Mouse (Mus musculus) urinary bladder, postnatal 14 days (tissue): ENCODE results near the gene Cox5a.
A peak's percentile ranks its signal among the peaks of the same experiment; 100 is the strongest.

ENCODE experiments used
- DNase-seq: peaks from one replicate; pipeline ENCODE4 v3.0.0; 2021; ENCODE audit warnings: low spot score

Cox5a gene

GRCm38 (mm10) chr9:57521056-57521911, at the start of gene Cox5a:
TSS of gene Cox5a (plus strand) at chr9:57521274.
- peak; percentile 94 for DNase-seq

- peak; percentile 85 for DNase-seq
Observed at GRCm38 (mm10) chr9:57485774-57486173, 35.3 kb upstream of the Cox5a start.

DNA sequence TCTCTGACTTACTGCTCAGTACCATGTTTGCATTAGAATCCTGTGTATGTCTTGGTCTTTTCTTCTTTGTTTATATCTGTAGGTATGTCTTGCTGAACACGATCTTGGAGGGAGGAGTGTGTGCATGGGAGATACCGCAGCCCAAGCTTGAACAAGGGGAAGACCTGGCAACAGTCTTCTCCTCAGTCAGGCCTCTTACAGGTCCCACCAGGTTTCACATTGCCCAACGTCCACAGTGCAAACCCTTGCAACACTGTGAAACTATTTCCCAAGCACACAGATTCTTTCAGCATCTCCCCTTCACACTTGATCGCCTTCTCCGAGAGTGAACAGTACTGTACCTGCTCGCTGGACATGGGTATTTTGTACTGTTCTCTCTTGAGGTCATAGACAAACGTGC, 33.3 kb upstream of the Cox5a start:
- DNase-seq: no peak

GRCm38 (mm10) chr9:57493532-57493931, 27.5 kb upstream of the Cox5a start:
- no peak for DNase-seq

GRCm38 (mm10) chr9:57494970-57495369, 26.1 kb upstream of the Cox5a start:
- DNase-seq: no peak

- no peak for DNase-seq
Observed at GRCm38 (mm10) chr9:57497236-57497635, 23.8 kb upstream of the Cox5a start.

DNA sequence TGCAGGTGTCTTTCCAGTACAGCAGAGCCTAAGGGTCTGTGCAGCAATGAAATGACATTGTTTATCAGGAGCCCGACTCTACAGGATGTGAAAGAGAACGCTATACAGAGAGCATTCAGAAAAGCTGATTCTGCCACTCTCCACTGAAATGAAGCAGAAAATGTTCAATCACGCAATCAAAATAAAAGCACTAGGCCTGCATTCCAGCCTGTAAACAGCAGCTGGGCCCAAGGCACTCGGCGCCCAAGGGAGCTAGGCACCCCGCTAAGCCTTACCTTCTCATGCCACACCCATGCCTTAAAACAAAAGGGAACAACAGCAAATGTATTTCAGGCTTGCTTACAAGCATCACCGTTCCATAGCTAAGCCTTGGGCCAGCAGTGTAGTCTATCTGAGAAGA, 22.5 kb upstream of the Cox5a start:
- DNase-seq: no peak

DNA sequence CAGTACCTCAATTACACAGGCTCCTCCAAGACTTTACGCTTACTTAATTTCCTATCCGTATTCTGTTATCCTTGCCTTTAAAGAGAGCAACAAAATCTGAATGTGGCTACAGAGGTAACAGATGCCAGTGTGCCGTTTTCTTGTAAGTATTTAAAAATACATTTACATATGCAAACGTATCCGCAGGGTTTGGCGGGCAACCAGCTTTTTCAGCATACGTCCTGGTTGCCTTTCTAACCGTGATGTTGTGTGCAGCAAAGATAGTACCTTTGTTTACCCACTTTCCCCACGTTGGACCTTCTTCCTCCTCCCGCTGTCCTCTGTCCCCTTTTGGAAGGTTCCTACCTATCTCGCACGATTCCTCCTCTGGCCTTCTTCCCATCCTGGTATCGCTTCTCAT, 19.6 kb upstream of the Cox5a start:
- no peak for DNase-seq

- DNase-seq: no peak
Observed at GRCm38 (mm10) chr9:57501861-57502260, 19.2 kb upstream of the Cox5a start.

DNA sequence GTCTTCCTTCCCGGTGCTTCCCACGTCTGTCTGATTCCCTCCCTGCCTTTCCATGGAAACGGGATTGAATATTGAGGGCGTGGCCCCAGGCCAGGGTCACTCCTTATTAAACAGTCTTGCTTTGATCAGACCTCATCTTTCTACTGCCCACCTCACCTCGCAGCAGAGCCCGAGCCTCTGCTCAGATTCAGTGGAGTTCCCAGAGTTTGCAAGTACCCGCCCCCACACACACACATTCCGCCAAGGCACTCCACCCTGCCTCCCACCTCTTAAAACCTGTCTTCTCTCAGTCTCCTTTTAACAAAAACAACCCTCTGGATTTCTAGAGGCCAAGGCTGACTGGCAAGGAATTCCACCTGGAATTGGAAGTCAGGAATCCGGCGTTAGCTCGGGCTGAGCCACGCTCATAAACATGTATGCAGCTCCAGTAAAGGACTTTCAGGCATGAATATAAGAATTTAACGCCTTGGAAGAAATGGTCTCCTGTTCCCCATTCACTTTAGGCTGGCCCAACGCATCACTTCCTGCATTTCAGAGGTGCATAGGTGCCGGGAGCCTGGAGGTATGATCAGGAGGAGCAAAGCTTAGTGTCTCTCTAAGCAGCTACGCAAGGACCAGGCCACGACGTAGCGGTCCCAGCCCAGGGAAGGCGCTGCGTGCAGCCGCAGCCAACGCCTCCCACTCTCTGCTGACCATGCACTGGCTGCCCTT, 18.0 kb upstream of the Cox5a start:
- peak; percentile 18 for DNase-seq

GRCm38 (mm10) chr9:57503622-57504380, 17.3 kb upstream of the Cox5a start, which contains the start of gene Rpp25:
TSS of gene Rpp25 (plus strand) at chr9:57504026.
- DNase-seq: peak; percentile 75

GRCm38 (mm10) chr9:57504381-57504700, 16.7 kb upstream of the Cox5a start:
- peak; percentile 67 for DNase-seq

GRCm38 (mm10) chr9:57504891-57505290, 16.2 kb upstream of the Cox5a start:
- DNase-seq: no peak

- peak; percentile 65 for DNase-seq
Observed at GRCm38 (mm10) chr9:57505700-57506099, 15.4 kb upstream of the Cox5a start.

DNA sequence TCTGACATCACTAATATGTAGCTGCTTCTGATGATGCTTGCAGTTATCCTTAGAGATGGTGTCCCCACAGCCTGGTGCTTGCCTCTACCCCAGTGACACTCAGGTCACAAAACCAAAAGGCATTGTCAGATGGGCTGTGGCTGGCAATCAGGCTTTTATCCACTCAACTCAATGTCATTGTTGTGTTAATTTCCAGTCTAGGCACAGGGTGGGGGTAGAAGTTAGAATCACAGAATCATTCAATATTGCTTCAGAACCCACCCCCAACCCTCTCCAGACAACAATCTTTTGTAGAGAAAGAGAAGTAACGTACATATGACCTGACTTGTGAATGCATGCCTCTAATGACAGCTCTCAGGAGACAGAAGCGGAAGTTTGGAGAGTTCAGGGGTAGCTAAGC, 10.5 kb upstream of the Cox5a start:
- no peak for DNase-seq

DNA sequence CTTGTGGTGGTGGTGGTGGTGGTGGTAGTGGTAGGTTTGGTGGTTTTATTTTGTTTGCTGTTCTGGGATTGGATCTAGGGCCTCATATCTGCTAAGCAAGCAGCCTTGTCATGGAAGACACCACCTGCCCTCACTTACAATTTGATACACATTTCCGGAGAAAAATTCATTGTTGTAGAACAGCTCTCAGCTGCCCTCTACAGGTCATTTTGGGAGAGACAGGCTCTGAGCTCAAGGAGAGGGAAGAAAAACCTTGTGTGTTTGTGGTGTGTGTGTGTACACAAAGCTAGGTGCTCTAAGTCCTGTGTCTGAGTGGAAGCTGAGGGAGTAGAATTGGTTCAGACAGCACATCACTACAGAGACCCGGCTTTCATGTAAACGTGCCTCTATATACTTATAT, 4.0 kb upstream of the Cox5a start:
- DNase-seq: peak; percentile 66

DNA sequence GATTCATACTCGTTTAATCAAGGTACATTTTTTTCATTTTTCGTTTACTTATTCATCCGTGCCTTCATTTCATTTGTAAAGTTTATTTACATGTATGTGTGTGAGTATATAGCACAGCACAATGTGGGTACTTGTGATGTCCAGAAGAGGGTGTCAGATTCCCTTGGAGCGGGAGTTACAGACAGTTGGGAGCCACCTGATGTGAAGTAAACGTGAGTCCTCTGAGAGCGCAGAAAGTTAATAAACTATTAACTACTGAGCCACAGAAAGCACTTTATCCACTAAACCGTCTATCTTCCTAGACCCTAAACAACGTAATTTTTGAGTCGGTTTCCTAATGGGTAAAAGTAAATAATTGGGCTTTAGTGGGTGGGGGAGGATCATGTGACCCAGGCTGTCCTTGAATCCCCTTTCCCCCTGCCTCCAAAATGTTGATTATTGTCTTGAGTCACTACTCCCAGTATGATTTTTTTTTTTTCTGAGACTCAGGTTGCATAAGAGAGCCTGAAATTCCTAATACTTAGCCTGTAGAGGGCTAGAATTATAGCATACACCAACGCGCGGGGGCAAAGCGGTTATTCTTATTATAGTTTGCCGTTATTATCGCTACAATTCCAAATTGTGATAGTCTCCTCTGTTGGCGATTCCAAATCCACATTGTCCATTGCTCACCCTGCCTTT, 559 bp upstream of the Cox5a start:
- no peak for DNase-seq

GRCm38 (mm10) chr9:57522114-57522860, 1.2 kb downstream of the Cox5a start:
- DNase-seq: no peak

- no peak for DNase-seq
Observed at GRCm38 (mm10) chr9:57522861-57523246, 1.8 kb downstream of the Cox5a start.

GRCm38 (mm10) chr9:57523754-57524153, 2.7 kb downstream of the Cox5a start:
- no peak for DNase-seq

DNA sequence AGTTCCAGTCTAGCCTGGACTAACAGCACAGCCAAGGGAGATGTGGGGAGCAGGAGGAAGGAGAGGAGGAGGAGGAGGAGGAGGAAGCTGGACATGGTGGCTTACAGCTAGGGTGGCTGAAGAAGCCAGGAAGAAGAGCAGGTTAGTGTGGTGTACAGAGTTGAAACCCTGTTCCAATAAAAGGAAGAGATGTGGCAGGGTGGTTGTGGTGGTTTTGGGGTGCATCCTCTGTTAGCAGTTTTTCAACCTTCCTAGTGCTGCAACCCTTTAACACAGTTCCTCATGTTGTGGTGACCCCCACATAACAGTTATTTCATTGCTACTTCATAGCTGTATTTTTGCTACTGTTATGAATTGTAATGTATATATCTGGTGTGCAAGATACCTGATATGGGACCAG, 3.4 kb downstream of the Cox5a start:
- no peak for DNase-seq
